Mouse (Mus musculus) forebrain, postnatal 0 days (tissue): ENCODE measurements around the gene Pts. TPM values are rescaled to one million over a fixed set of nuclear protein-coding genes. Genes with fewer than 3 reads are reported as not detected.
A peak's percentile ranks its signal among the peaks of the same experiment; 100 is the strongest.

ENCODE experiments used
- ATAC-seq: fragments of 200-750 bp; cut with Nextera tagmentation; 2 replicates; pipeline ENCODE4 v1.8.0; 2017; ENCODE audit warnings: mild to moderate bottlenecking, moderate library complexity
- DNase-seq: peaks from one replicate; pipeline ENCODE4 v3.0.0-alpha.2; 2015
- H3K27ac ChIP-seq: fragments of 300-500 bp; sonication (generic); 2 replicates; pipeline ENCODE4 v1.5.1; 2014; ENCODE audit warnings: low read depth, mild to moderate bottlenecking, antibody characterized with exemption, low read length, moderate library complexity, mixed read lengths
- H3K27me3 ChIP-seq: fragments of 300-500 bp; sonication (generic); 2 replicates; pipeline ENCODE4 v1.6.1; 2014; ENCODE audit warnings: mild to moderate bottlenecking, low read length, mixed read lengths; ENCODE audit not compliant: insufficient read depth
- H3K36me3 ChIP-seq: fragments of 300-500 bp; sonication (generic); 2 replicates; pipeline ENCODE4 v1.6.1; 2014; ENCODE audit warnings: mild to moderate bottlenecking, moderate library complexity; ENCODE audit not compliant: insufficient read depth
- H3K4me1 ChIP-seq: fragments of 300-500 bp; sonication (generic); 2 replicates; pipeline ENCODE4 v1.6.1; 2014; ENCODE audit warnings: antibody characterized with exemption; ENCODE audit not compliant: insufficient read depth
- H3K4me2 ChIP-seq: fragments of 300-500 bp; sonication (generic); 2 replicates; pipeline ENCODE4 v1.6.1; 2014; ENCODE audit warnings: low read depth, mild to moderate bottlenecking, moderate library complexity
- H3K4me3 ChIP-seq: fragments of 300-500 bp; sonication (generic); 2 replicates; pipeline ENCODE4 v1.5.1; 2014; ENCODE audit warnings: low read depth, low read length, mixed read lengths
- H3K9ac ChIP-seq: fragments of 300-500 bp; sonication (generic); 2 replicates; pipeline ENCODE4 v1.6.1; 2014; ENCODE audit warnings: mild to moderate bottlenecking
- H3K9me3 ChIP-seq: fragments of 300-500 bp; sonication (generic); 2 replicates; pipeline ENCODE4 v1.6.1; 2016; ENCODE audit warnings: low read length
- CTCF ChIP-seq: sonication (generic); IDR thresholded peaks from 2 replicates; pipeline ENCODE4 v1.5.1; 2016; ENCODE audit warnings: antibody characterized with exemption, control low read depth, low read depth
- whole genome bisulfite sequencing: fragments of 180-500 bp; shearing (Covaris S2); extraction: QIAGEN DNeasy Blood & Tissue Kit; methylation state at CpG from one replicate; pipeline ENCODE4 v1.1.7; 2014; 5-methylcytosine and 5-hydroxymethylcytosine counted together
- polyA plus RNA-seq: library from polyadenylated mRNA; unstranded; fragments of >200 nt; fragmentation: Nextera tagmentation; extraction: Ambion mirVana; gene quantifications from 2 replicates; pipeline ENCODE4 v1.2.1, GENCODE M21; 2015
- total RNA-seq: library from RNA; depleted of rRNA; stranded (reverse); fragments of >200 nt; gene quantifications from 2 replicates; pipeline ENCODE4 v1.2.3, GENCODE M21; 2014; rRNA removed

Pts gene
- total RNA-seq, result 83.7 and 102 TPM in 2 replicates
- polyA plus RNA-seq, result 101 and 112 TPM in 2 replicates

- Histone ChIP-seq H3K4me2 (peak within 1 kb of the TSS; percentile 53), H3K4me3 (peak within 1 kb of the TSS; percentile 69), H3K9me3 (no peaks in the 10 kb centered on the region), H3K27ac (peak within 1 kb of the TSS; percentile 88), H3K4me1 (0 out of 2 replicates have a peak, but pooled peaks cover 2% of the 10 kb centered on the region), H3K36me3 (no peaks in the 10 kb centered on the region), H3K27me3 (no peaks in the 10 kb centered on the region), H3K9ac (peak within 1 kb of the TSS; percentile 70)
- TF ChIP-seq CTCF, result peak; percentile 90
- peak; percentile 99 for DNase-seq
- peak; percentile 99 for ATAC-seq
- WGBS, result under 1% methylated on average over 54 of the region's 54 CpGs
Measured at GRCm38 (mm10) chr9:50528293-50528892, at the start of gene Pts. TSS of gene Pts (minus strand) at chr9:50528724.

GRCm38 (mm10) chr9:50569599-50570525, 41.3 kb upstream of the Pts start:
- Histone ChIP-seq H3K4me3 (no peak overlapping the region), H3K9me3 (no peaks in the 10 kb centered on the region), H3K4me2 (no peak overlapping the region), H3K36me3 (no peaks in the 10 kb centered on the region), H3K4me1 (no peaks in the 10 kb centered on the region), H3K27me3 (no peaks in the 10 kb centered on the region), H3K27ac (no peak overlapping the region), H3K9ac (no peak overlapping the region)
- WGBS, result 81% methylated on average over 10 of the region's 10 CpGs
- ATAC-seq (no peak), DNase-seq (no peak)
- no peak for TF ChIP-seq CTCF

DNA sequence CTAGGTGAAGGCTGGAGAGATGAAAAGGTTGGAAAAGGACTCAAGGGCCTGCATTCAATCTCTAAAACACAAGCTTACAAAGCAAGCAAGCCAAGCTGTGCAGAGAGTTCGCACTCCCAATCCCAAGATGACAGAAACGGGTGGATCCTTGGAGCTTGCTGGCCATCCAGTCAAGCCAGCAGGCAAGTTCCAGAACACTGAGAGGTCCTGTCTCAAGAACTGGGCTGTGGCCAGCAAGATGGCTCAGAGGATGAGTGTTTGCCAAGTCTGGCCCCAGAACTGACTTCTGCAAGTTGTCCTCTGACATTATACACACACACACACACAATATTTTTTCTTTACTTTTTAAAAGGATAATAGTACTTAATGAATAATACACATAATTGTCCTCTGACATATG, 39.4 kb upstream of the Pts start:
- no peaks in the 10 kb centered on the region for H3K9me3 ChIP-seq
- H3K4me1 ChIP-seq, result no peaks in the 10 kb centered on the region
- no peak overlapping the region for H3K4me3 ChIP-seq
- H3K36me3 ChIP-seq, result no peaks in the 10 kb centered on the region
- H3K27me3 ChIP-seq, result no peaks in the 10 kb centered on the region
- H3K27ac ChIP-seq, result no peak overlapping the region
- no peak overlapping the region for H3K9ac ChIP-seq
- no peak overlapping the region for H3K4me2 ChIP-seq
- no peak for TF ChIP-seq CTCF
- ATAC-seq (no peak), DNase-seq (no peak)
- WGBS, result 95% methylated on average over 2 of the region's 2 CpGs

GRCm38 (mm10) chr9:50567372-50567771, 38.8 kb upstream of the Pts start:
- Histone ChIP-seq H3K4me1 (no peaks in the 10 kb centered on the region), H3K27me3 (no peaks in the 10 kb centered on the region), H3K9ac (no peak overlapping the region), H3K4me3 (no peak overlapping the region), H3K36me3 (no peaks in the 10 kb centered on the region), H3K9me3 (no peaks in the 10 kb centered on the region), H3K4me2 (no peak overlapping the region), H3K27ac (no peak overlapping the region)
- DNase-seq, result no peak
- WGBS, result 92% methylated on average over 4 of the region's 4 CpGs
- no peak for TF ChIP-seq CTCF
- ATAC-seq, result no peak

DNA sequence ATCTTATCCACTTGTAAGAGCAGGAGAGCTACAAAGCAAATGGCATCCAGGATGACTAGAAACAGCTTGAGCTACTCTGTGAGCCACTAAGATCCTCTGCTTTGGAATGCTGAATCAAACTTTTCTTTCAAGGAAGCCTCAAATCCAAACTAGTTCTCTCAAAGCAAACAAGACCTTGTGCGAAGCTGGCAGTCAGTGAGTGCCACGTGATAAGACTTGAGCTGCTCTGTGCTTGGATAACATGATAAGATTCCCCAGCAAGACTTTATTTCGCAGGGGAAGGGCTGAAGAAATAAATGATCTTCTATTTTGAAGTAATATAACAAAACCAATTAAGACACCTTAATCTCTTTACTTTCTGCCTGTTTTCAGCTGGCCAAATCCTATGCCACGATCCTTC, 37.4 kb upstream of the Pts start:
- Histone ChIP-seq H3K4me3 (no peak overlapping the region), H3K9ac (no peak overlapping the region), H3K27ac (no peak overlapping the region), H3K9me3 (no peaks in the 10 kb centered on the region), H3K4me1 (no peaks in the 10 kb centered on the region), H3K27me3 (no peaks in the 10 kb centered on the region), H3K4me2 (no peak overlapping the region), H3K36me3 (no peaks in the 10 kb centered on the region)
- DNase-seq (no peak), ATAC-seq (no peak)
- WGBS, result 81% methylated on average over 4 of the region's 4 CpGs
- no peak for TF ChIP-seq CTCF

- DNase-seq, result no peak
- WGBS, result 75% methylated on average over 7 of the region's 7 CpGs
- no peak for TF ChIP-seq CTCF
Measured at GRCm38 (mm10) chr9:50565173-50565572, 36.6 kb upstream of the Pts start.

GRCm38 (mm10) chr9:50561918-50562360, 33.4 kb upstream of the Pts start:
- DNase-seq (no peak), ATAC-seq (no peak)
- Histone ChIP-seq H3K4me2 (no peak overlapping the region), H3K27me3 (no peaks in the 10 kb centered on the region), H3K36me3 (no peaks in the 10 kb centered on the region), H3K4me1 (no peaks in the 10 kb centered on the region), H3K27ac (no peak overlapping the region), H3K9ac (no peak overlapping the region), H3K4me3 (no peak overlapping the region), H3K9me3 (no peaks in the 10 kb centered on the region)
- no peak for TF ChIP-seq CTCF
- 86% methylated on average over 2 of the region's 2 CpGs for WGBS

More at GRCm38 (mm10) chr9:50565173-50565572, 36.6 kb upstream of the Pts start:
- H3K9ac ChIP-seq, result no peak overlapping the region
- no peaks in the 10 kb centered on the region for H3K27me3 ChIP-seq
- H3K4me1 ChIP-seq, result no peaks in the 10 kb centered on the region
- H3K4me3 ChIP-seq, result no peak overlapping the region
- no peaks in the 10 kb centered on the region for H3K36me3 ChIP-seq
- no peak overlapping the region for H3K27ac ChIP-seq
- ATAC-seq, result no peak
- no peak overlapping the region for H3K4me2 ChIP-seq
- no peaks in the 10 kb centered on the region for H3K9me3 ChIP-seq
